ENCODE assay signal across 8 mouse cellular contexts in the genomic region with DNA sequence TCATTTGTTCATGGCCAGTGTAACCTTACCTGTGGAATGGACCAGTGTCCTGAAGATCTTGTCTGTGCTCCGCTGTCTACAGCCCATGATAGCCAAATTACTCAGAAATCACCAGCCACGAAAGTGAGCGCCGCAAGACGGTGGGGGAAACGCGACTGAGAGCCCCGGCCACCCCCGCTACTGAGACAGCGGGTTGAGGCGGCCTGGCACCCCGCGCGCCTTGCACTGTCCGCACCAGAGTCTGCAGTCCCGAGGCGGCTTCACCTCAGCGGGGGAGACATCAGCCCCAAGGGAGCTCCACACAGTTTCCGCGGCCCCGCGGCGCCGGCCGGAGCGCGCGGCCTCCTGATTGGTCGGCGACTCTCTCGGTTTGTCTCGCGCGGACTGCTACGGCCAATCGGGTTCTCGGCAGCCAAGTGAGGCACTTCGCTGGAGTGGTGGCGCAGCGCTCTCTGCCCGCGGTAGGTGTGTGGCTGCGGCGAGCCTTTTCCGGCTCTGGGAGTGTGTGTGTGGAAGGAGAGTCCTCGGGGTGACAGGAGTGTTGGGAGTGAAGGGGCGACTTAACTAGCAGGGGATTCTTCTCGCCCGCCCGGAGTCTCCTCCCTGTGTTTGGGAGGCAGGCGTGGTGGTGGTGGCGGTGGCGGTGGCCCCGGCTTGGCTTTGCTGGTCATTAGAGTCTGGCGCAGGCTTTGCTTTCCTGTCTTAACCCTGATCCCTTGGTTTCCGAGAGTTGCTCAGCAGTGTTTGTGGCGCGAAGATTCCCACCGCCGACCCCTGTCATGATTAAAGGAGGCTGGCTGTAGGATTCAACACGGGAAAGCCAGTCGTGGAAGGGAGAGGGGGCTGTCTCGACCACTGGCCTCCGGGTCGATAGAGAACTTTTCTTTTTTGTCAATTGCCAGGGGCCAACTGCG. TPM values are rescaled to one million over a fixed set of nuclear protein-coding genes. Genes with fewer than 3 reads are reported as not detected.
DNase-seq lines count a peak whose midpoint lies in the region; ATAC-seq and TF ChIP-seq lines count a peak whose summit lies in the region.

Setdb2 (minus strand) TSS at position 327 of the 914 bp plus-strand sequence.
Cab39l (plus strand) TSS at position 415 of the 914 bp plus-strand sequence.

- no peaks in the 10 kb centered on the region for H3K9me3 ChIP-seq in ES-E14 (ENCODE audit: control insufficient read depth, insufficient read depth, low read depth, low read length)
- H3K9me3 ChIP-seq in forebrain, embryonic 15.5 days, result no peaks in the 10 kb centered on the region
- no peaks in the 10 kb centered on the region for H3K9me3 ChIP-seq in lung, embryonic 14.5 days (ENCODE audit: low read depth, low read length)

- H3K4me2 ChIP-seq in forebrain, embryonic 15.5 days (replicated peaks), result peak within 1 kb of the TSS; percentile 63
- H3K4me2 ChIP-seq in lung, embryonic 14.5 days, result peak within 1 kb of the TSS; percentile 83

- intact Hi-C loops in heart, postnatal 36 days (cut with DNase I), result loop anchor here (1.0 to 5.0 kb wide), 3 partner anchors 44 to 239 kb away; partner anchors contain the start of genes Phf11c and Rcbtb1

- peak; percentile 100 for ATAC-seq in forebrain, embryonic 15.5 days (replicated peaks)
- peak; percentile 99 for ATAC-seq in lung, embryonic 14.5 days (ENCODE audit: insufficient read depth)

- H3K27ac ChIP-seq in ES-E14 (ENCODE audit: insufficient read depth, low read depth, low read length, poor library complexity, severe bottlenecking), result peak within 1 kb of the TSS; percentile 33
- H3K27ac ChIP-seq in forebrain, embryonic 15.5 days (replicated peaks), result peak within 1 kb of the TSS; percentile 80
- peak within 1 kb of the TSS; percentile 83 for H3K27ac ChIP-seq in layer of hippocampus, adult 2 months
- peak within 1 kb of the TSS; percentile 75 for H3K27ac ChIP-seq in lung, embryonic 14.5 days (ENCODE audit: low read depth)
- H3K27ac ChIP-seq in olfactory bulb, adult 2 months (ENCODE audit: insufficient read depth, low read depth, low read length), result 0 out of 2 replicates have a peak within 1 kb of the TSS, but pooled peaks have one; percentile 43
- peak within 1 kb of the TSS; percentile 78 for H3K27ac ChIP-seq in thymus, adult 2 months (ENCODE audit: control insufficient read depth, insufficient read depth, low read length)

- peak; percentile 81 for TF ChIP-seq POLR2A in olfactory bulb, adult 2 months (IDR thresholded peaks at IDR 0.05; ENCODE audit: insufficient read depth, low read depth, low read length)
- TF ChIP-seq POLR2A in thymus, adult 2 months (IDR thresholded peaks at IDR 0.05; ENCODE audit: control insufficient read depth, extremely low read depth, insufficient read depth, low read length, poor library complexity), result peak; percentile 98

- H3K9ac ChIP-seq in ES-E14 (ENCODE audit: insufficient read depth, low read depth, low read length, poor library complexity, severe bottlenecking), result peak within 1 kb of the TSS; percentile 96
- peak within 1 kb of the TSS; percentile 95 for H3K9ac ChIP-seq in forebrain, embryonic 15.5 days (replicated peaks)
- H3K9ac ChIP-seq in lung, embryonic 14.5 days, result peak within 1 kb of the TSS; percentile 88

- peak; percentile 49 for TF ChIP-seq CTCF in layer of hippocampus, adult 2 months (conservative IDR thresholded peaks at IDR 0.05)
- peak; percentile 28; the same call in 1 of the 2 replicates for TF ChIP-seq CTCF in lung, embryonic 14.5 days (IDR thresholded peaks at IDR 0.05; ENCODE audit: low read depth)
- TF ChIP-seq CTCF in olfactory bulb, adult 2 months (IDR thresholded peaks at IDR 0.05; ENCODE audit: insufficient read depth, low read depth, low read length), result no peak
- peak; percentile 63; the same call in 1 of the 2 replicates for TF ChIP-seq CTCF in thymus, adult 2 months (IDR thresholded peaks at IDR 0.05; ENCODE audit: borderline replicate concordance, control insufficient read depth, extremely low read depth, insufficient read depth, low read length, poor library complexity)

- under 1% methylated on average over 66 of the region's 66 CpGs for WGBS in forebrain, embryonic 15.5 days
- under 1% methylated on average over 66 of the region's 66 CpGs for WGBS in lung, embryonic 14.5 days
- under 1% methylated on average over 66 of the region's 66 CpGs for WGBS in olfactory bulb, adult 2 months
- WGBS in thymus, adult 2 months, result under 1% methylated on average over 66 of the region's 66 CpGs

- H3K4me1 ChIP-seq in ES-E14 (ENCODE audit: control insufficient read depth in 2 of 2, insufficient read depth in 2 of 2, low read length in 2 of 2, poor library complexity in 1 of 2), result peaks cover 2 to 4% of the 10 kb centered on the region in 2 experiments; a peak in 2 of 4 replicates
- peaks cover 11% of the 10 kb centered on the region for H3K4me1 ChIP-seq in forebrain, embryonic 15.5 days
- no peaks in the 10 kb centered on the region for H3K4me1 ChIP-seq in lung, embryonic 14.5 days (ENCODE audit: insufficient read depth)
- H3K4me1 ChIP-seq in olfactory bulb, adult 2 months (ENCODE audit: control insufficient read depth, insufficient read depth, low read length), result no peaks in the 10 kb centered on the region
- H3K4me1 ChIP-seq in thymus, adult 2 months (replicated peaks; ENCODE audit: control insufficient read depth, insufficient read depth, low read length), result peaks cover 3% of the 10 kb centered on the region; the same call in 1 of the 2 replicates

- H3K27me3 ChIP-seq in forebrain, embryonic 15.5 days, result no peaks in the 10 kb centered on the region
- no peaks in the 10 kb centered on the region for H3K27me3 ChIP-seq in lung, embryonic 14.5 days (ENCODE audit: insufficient read depth, low read length)
- H3K27me3 ChIP-seq in thymus, adult 2 months (ENCODE audit: control insufficient read depth, insufficient read depth, low read length), result no peaks in the 10 kb centered on the region

- H3K4me3 ChIP-seq in ES-E14 (ENCODE audit: insufficient read depth in 1 of 2, low read depth in 1 of 2, low read length in 2 of 2, poor library complexity in 1 of 2, severe bottlenecking in 1 of 2), result peak within 1 kb of the TSS; percentile 75 to 95
- H3K4me3 ChIP-seq in forebrain, embryonic 15.5 days, result peak within 1 kb of the TSS; percentile 98
- peak within 1 kb of the TSS; percentile 88 for H3K4me3 ChIP-seq in layer of hippocampus, adult 2 months
- peak within 1 kb of the TSS; percentile 82 for H3K4me3 ChIP-seq in lung, embryonic 14.5 days (ENCODE audit: low read depth, low read length)
- H3K4me3 ChIP-seq in olfactory bulb, adult 2 months (ENCODE audit: insufficient read depth, low read depth, low read length), result peak within 1 kb of the TSS; percentile 94
- H3K4me3 ChIP-seq in thymus, adult 2 months (ENCODE audit: control insufficient read depth, insufficient read depth, low read length), result peak within 1 kb of the TSS; percentile 91

- in situ Hi-C loops in ES-E14 (cut with MboI; ENCODE audit: low sequenced_read_pairs in 2 of 2, unreplicated experiment in 2 of 2), result no loop called here

- no peaks in the 10 kb centered on the region; the same call in 1 of the 2 replicates for H3K36me3 ChIP-seq in ES-E14 (ENCODE audit: control insufficient read depth, insufficient read depth, low read length, poor library complexity, severe bottlenecking)
- H3K36me3 ChIP-seq in forebrain, embryonic 15.5 days, result no peaks in the 10 kb centered on the region
- no peaks in the 10 kb centered on the region for H3K36me3 ChIP-seq in lung, embryonic 14.5 days (ENCODE audit: insufficient read depth)
- H3K36me3 ChIP-seq in thymus, adult 2 months (ENCODE audit: control insufficient read depth, insufficient read depth, low read length), result no peaks in the 10 kb centered on the region

- DNase-seq in ES-E14 (ENCODE audit: low read depth, low spot score), result peak; percentile 87
- peak; percentile 90 for DNase-seq in cerebellum, adult 11-12 months
- DNase-seq in heart, postnatal 36 days, result peak; percentile 93 to 95
- DNase-seq in layer of hippocampus, adult 2 months (ENCODE audit: low spot score in 2 of 2), result peak; percentile 91 to 92
- peak; percentile 97 for DNase-seq in lung, embryonic 14.5 days
- DNase-seq in thymus, adult 2 months, result peak; percentile 98

TF ChIP-seq in ES-E14, 5 proteins besides CTCF, POLR2A, EP300 and RAD21:
- peak; percentile 65 for TF ChIP-seq HCFC1 (IDR thresholded peaks at IDR 0.05; ENCODE audit: borderline replicate concordance, insufficient read depth, low read length)
- TF ChIP-seq ZNF384 (IDR thresholded peaks at IDR 0.05; ENCODE audit: low read depth, low read length), result no peak
- TF ChIP-seq MAFK (IDR thresholded peaks at IDR 0.05; ENCODE audit: insufficient read depth, low read depth, low read length), result no peak
- TF ChIP-seq CHD2 (IDR thresholded peaks at IDR 0.05; ENCODE audit: low read depth, low read length), result peak; percentile 82
- no peak for TF ChIP-seq ZC3H11A (IDR thresholded peaks at IDR 0.05; ENCODE audit: borderline replicate concordance, low read depth, low read length)

RNA-seq across cellular contexts. Expression of gene Setdb2, which starts in this region (rescaled TPM):
- 7.9 and 16.7 TPM in 2 replicates for total RNA-seq in ES-E14 (2012; rRNA removed)
- 7.5 and 11.2 TPM in 2 replicates for polyA plus RNA-seq in forebrain, embryonic 15.5 days (2015; fragmentation: Nextera tagmentation; extraction: Ambion mirVana)
- 10 to 100 TPM; 10.2 to 12.4 TPM for total RNA-seq in heart, postnatal 36 days (2021)
- total RNA-seq in layer of hippocampus, adult 2 months (2021), result 1 to 10 TPM; 4.9 to 5.3 TPM
- polyA plus RNA-seq in lung, embryonic 14.5 days (2014; fragmentation: Nextera tagmentation; extraction: Ambion mirVana), result 14.1 and 14.9 TPM in 2 replicates
- polyA plus RNA-seq in olfactory bulb, adult 2 months (2012; ENCODE audit: insufficient read depth, insufficient read length, low replicate concordance, missing spikeins), result not detected in 2 replicates
- 19.1 and 20.5 TPM in 2 replicates for polyA plus RNA-seq in thymus, adult 2 months (2012; rRNA removed)

RNA-seq across cellular contexts. Expression of gene Cab39l, which starts in this region (rescaled TPM):
- 5.8 and 8.1 TPM in 2 replicates for total RNA-seq in ES-E14 (2012; rRNA removed)
- 22.7 and 22.8 TPM in 2 replicates for polyA plus RNA-seq in forebrain, embryonic 15.5 days (2015; fragmentation: Nextera tagmentation; extraction: Ambion mirVana)
- total RNA-seq in heart, postnatal 36 days (2021), result 10 to 100 TPM; 23.5 to 24.3 TPM
- total RNA-seq in layer of hippocampus, adult 2 months (2021), result 10 to 100 TPM; 21.0 to 21.7 TPM
- polyA plus RNA-seq in lung, embryonic 14.5 days (2014; fragmentation: Nextera tagmentation; extraction: Ambion mirVana), result 44.6 and 44.8 TPM in 2 replicates
- polyA plus RNA-seq in olfactory bulb, adult 2 months (2012; ENCODE audit: insufficient read depth, insufficient read length, low replicate concordance, missing spikeins), result not detected in 2 replicates
- polyA plus RNA-seq in thymus, adult 2 months (2012; rRNA removed), result 5.3 and 5.5 TPM in 2 replicates

Comparison
In these comparisons a context has a peak if more than half of its experiments do, and no peak if none do; other contexts are left out.
1. Peak in every context shown above with its lines: DNase-seq, ATAC-seq, H3K4me3 ChIP-seq and H3K27ac ChIP-seq.
2. H3K27ac ChIP-seq: peak in every context shown above with its lines; median percentile 83 in layer of hippocampus, adult 2 months; 80 in forebrain, embryonic 15.5 days; 78 in thymus, adult 2 months; 75 in lung, embryonic 14.5 days; 43 in olfactory bulb, adult 2 months; 33 in ES-E14.